Mouse (Mus musculus) thymus, postnatal 0 days (tissue): Measurements from ENCODE around the gene Syt7. TPM values are rescaled to one million over a fixed set of nuclear protein-coding genes. Genes with fewer than 3 reads are reported as not detected.

Experiments used
- DNase-seq: peaks from one replicate; pipeline ENCODE4 v3.0.0-alpha.2; 2015; ENCODE audit warnings: low spot score
- polyA plus RNA-seq: library from polyadenylated mRNA; unstranded; fragments of >200 nt; fragmentation: Nextera tagmentation; extraction: Ambion mirVana; gene quantifications from 2 replicates; pipeline ENCODE4 v1.2.1, GENCODE M21; 2015

Gene Syt7
- polyA plus RNA-seq, 1 experiment from 2014 or later, result 0.60 TPM

- no peak for DNase-seq
Measured at GRCm38 (mm10) chr19:10387660-10388059, 1.2 kb upstream of the Syt7 start.

GRCm38 (mm10) chr19:10389391-10390098, 655 bp downstream of the Syt7 start:
- DNase-seq, result no peak

GRCm38 (mm10) chr19:10390099-10390680, 1.3 kb downstream of the Syt7 start:
- DNase-seq, result no peak

- DNase-seq, result no peak
Measured at GRCm38 (mm10) chr19:10391028-10391427, 2.1 kb downstream of the Syt7 start.

- DNase-seq, result no peak
Measured at GRCm38 (mm10) chr19:10391995-10392394, 3.1 kb downstream of the Syt7 start.

GRCm38 (mm10) chr19:10393471-10393870, 4.6 kb downstream of the Syt7 start:
- no peak for DNase-seq

GRCm38 (mm10) chr19:10393874-10394500, 5.1 kb downstream of the Syt7 start:
- no peak for DNase-seq

GRCm38 (mm10) chr19:10395174-10395573, 6.3 kb downstream of the Syt7 start:
- DNase-seq, result no peak

- DNase-seq, result no peak
Measured at GRCm38 (mm10) chr19:10396962-10397361, 8.1 kb downstream of the Syt7 start.

GRCm38 (mm10) chr19:10397479-10398153, 8.7 kb downstream of the Syt7 start:
- DNase-seq, result no peak

- DNase-seq, result no peak
Measured at GRCm38 (mm10) chr19:10398296-10398695, 9.4 kb downstream of the Syt7 start.

GRCm38 (mm10) chr19:10402771-10403494, 14.0 kb downstream of the Syt7 start:
- DNase-seq, result peak; percentile 75

- no peak for DNase-seq
Measured at GRCm38 (mm10) chr19:10403593-10404380, 14.9 kb downstream of the Syt7 start.

- DNase-seq, result no peak
Measured at GRCm38 (mm10) chr19:10404424-10404823, 15.5 kb downstream of the Syt7 start.

- no peak for DNase-seq
Measured at GRCm38 (mm10) chr19:10404911-10405310, 16.0 kb downstream of the Syt7 start.

- DNase-seq, result peak; percentile 17
Measured at GRCm38 (mm10) chr19:10413701-10414242, 24.9 kb downstream of the Syt7 start.

GRCm38 (mm10) chr19:10415508-10415907, 26.6 kb downstream of the Syt7 start:
- no peak for DNase-seq

- DNase-seq, result no peak
Measured at GRCm38 (mm10) chr19:10416889-10417288, 28.0 kb downstream of the Syt7 start.

- DNase-seq, result no peak
Measured at GRCm38 (mm10) chr19:10417436-10417835, 28.5 kb downstream of the Syt7 start.
